Mouse (Mus musculus) CD4-positive, CD25-positive, alpha-beta regulatory T cell, adult 2 months (primary cell): ENCODE results near the gene Rap2a.

ENCODE experiments used
- DNase-seq: peaks from one replicate; pipeline ENCODE4 v3.0.0-alpha.2; 2012; ENCODE audit warnings: low read depth, low spot score

Gene Rap2a

DNA sequence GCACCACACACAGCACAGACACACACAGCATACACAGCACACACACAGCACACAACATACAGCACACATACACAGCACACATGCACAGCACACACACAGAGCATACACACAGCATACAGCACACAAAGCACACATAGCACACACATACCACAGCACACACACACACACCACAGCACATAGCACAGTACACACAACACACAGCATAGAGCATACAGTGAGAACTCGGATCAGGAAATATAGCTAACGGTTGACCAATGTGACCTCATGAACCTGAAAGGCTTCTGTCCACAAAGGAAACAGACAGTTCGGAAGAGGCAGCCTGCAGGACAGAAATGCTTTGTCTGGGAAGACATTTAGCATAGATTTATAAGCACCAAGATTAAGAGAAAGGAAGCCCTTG is 61.4 kb downstream of the Rap2a start:
- no peak for DNase-seq

DNA sequence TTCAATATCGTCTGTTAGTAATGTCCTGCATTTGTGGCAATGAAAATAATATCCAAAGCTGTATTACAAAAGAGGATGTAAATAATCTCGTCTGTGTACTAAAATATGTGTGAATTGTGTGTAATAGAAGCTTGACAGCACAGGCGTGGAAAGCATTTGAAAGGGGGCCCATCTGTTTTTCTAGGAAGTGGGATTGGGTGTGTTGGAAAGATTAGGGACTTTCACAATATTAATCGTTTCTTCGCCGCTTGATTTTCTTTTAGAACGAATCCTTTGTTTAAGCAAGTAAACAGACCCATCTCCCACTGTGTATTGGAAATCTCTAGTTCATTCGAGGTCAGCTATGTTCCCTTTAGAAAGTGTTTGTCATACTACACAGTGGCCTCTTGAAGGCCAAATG is 64.2 kb downstream of the Rap2a start:
- no peak for DNase-seq

DNA sequence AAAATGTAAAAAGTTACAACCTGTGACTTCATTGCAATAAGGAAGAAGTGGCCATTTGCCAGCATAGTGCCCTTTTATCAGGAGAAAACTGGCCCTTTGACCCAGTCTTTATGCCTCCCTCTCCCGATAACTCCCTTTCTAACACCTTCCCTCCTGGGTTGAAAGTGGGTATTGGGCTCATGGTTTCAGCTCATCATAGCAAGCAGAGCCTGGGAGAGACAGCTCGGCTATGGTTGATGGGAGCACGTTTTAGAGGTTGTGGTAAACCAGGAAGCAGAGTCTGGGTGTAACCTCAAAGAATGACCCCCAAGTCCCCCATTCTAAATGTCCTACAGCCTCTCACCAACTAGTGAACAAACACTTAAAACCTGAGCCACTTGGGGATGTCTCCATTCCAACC is 64.7 kb downstream of the Rap2a start:
- no peak for DNase-seq

DNA sequence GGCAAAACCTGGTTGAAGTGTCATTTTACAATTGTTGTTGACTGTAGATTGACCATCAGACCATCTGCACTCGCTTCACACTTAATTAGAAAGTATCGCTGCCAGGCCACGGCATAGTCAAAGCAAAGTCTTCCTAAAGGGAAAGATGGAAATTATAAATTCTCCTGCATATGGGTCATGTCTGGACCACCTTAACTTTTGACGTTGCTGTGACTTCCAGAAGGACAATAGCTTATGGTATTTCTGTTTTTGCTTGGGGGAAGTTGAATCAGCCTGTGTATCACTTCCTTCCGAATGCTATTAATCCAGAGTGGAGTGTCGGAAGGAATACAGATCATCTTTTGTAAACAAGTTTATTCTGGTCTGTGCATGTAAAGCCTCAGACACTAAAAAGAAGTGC is 65.6 kb downstream of the Rap2a start:
- no peak for DNase-seq

DNA sequence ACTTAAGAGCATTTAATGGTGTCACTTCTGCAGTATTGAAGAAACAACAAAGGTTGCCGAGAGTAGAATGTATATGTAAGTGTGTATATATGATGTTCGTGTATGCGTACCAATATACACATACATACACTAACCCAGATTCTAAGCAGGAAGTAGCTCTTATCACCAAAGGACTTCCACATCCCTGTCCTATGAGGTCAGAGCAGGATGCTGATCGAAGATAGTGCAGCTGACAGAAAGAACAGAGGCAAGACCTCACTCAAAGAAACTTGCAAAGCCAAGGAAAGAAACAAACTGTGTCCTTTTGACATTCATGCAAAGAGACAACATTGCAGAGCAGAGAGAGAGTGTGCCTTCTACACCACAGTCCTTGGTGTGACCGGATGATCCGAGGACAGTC is 66.3 kb downstream of the Rap2a start:
- no peak for DNase-seq

DNA sequence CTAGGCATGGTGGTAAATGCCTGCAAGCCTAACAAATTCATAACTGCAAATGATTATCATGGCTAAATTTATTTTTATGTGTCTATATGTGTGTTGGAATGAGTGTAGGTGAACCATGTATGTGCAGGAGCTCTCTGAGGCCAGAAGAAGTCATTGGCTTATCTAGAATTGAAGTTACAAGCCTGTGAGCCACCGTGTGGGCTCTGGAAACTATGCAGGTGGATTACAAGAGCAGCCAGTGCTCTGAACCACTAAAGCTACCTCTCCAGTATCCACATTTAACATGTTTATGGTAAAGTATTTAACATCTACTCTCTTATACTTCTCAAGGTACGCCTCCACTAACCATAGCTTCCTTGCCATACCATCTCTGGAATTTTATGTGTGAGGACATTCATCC is 66.7 kb downstream of the Rap2a start:
- peak; percentile 21 for DNase-seq
